Mouse (Mus musculus): ENCODE measurements around the gene Mal.

Gene Mal

DNA sequence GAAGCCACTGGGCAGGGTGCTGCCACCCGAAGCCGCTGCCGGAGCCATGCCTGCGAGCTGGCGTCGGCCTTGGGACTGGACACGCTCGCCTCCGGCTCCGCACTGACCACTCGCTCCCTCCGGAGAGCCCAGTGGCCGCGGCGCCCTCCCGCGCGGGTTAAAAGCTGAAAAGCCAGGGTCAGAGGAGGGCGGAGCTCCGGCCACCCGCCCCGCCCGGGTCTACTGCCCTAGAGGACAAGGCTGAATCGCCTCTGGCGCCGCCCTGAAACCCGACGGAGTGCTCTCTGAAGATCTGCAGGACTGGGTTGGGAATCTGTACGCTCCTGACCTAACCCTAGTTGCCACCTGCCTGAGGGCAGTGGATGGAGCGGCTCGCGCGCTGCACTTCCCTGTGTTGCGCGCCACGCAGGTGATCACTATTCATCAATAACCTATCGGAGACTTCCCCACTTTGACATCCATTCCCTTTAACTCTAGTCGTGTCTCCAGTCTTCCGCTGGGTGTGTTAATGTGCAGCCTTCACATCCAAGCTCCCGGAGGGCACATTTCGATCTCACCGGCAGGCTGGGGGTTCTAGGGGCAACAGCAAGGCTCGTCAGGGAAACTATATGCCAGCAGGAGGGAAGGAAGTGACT is at the start of gene Mal:
Mal (minus strand) TSS at position 610 of the 635 bp plus-strand sequence.
- no peak for DNase-seq (ENCODE audit: extremely low read depth, low read depth)

DNA sequence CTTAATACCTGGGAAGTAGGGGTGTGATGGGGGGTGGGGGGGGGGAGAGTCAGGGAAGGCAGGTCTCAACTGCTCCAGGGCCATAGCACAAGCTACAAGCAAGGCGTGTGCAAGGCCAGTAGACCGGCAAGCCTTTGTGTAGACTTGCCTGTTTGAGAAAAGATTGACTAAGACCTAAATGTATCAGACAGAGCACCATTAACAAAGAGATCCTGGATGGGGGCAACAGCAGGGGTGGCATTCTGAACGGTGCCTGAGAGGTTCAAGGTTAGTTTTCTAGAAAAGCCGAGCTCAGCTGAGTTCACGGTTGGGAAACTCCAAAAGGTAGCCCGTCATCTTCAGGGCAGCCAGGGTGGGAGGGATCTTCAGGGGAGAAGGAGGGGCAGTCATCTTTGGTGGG is 48.8 kb upstream of the Mal start:
- DNase-seq (ENCODE audit: extremely low read depth, low read depth) = no peak

DNA sequence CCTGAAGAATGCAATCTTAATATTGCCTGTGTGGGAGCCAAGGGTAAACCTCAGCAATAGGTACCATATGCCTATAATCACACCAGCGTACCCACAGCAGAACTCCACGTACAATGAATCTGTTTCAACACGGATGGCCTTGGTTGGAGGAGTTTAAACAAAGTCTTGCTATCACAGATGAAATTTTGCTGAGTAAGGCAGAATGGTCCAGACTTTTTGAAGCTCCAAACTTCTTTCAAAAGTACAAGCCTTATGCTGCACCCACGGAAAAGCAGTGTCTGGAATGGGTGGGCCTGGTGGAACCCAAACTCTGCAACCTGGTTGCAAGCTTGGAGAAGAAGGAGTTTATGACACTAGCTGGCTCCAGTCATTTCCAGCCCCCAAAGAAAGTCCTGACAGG is 32.7 kb upstream of the Mal start:
- DNase-seq (ENCODE audit: extremely low read depth, low read depth) = no peak

DNA sequence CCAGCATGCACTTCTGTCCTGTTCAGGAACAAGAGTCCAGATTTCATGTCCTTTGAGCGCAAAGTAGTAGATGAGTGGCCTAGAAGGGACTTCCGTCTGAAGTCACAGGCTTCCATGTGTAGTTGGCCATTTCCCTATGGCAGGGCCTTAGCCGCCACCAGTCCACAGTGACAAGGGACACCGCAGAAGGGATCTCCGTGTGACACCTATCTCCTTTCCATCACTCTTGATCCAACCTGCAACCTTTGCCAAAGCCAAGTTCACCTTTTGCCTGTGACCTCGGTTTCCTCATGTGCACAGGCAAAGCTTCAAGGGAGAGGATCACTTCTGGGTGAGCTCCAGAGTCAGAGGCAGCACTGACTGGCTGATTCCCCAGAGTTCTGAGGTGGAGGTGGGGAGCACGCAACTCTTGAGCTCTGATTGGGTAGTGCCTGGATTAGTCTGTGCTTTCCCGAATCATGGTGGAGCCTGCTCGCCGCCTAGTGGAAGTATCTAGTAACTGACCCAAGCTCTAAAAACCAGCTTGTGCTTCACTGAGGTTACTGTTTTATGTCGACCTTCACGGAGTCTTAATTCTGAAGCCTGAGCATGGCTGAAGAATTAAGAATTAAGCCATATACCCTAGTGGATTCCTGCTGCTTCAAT is 27.3 kb upstream of the Mal start:
- DNase-seq (ENCODE audit: extremely low read depth, low read depth) = peak; percentile 84

DNA sequence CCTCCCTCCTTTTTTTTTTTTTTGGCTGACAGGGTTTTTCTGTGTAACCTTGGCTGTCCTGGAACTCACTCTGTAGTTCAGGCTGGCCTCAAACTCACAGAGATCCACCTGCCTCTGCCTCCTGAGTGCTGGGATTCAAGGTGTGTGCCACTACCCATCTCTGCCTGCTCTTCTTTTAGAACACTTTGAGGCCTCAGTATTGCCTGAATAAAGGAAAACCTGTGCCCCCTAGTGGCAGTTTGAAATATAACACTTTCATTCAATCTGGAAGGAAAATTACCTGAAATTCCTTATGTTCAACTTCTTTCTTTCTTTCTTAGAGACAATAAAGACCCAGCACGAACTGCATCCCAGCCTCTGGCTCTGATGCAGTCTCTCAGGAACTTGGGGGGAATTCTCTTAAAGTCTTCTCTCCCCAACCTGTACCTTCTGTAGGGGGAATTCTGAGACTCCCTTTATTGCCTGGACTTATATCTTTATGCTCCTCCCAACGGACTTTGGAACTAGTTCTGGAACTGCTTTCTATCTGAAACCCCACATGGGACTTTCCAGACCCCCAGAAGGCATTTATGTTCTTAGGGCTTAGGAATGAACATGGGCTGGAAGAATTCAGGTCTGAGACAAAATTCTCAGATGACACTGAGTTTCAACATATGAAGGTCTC is 11.5 kb upstream of the Mal start:
- peak; percentile 17 for DNase-seq (ENCODE audit: extremely low read depth, low read depth)

DNA sequence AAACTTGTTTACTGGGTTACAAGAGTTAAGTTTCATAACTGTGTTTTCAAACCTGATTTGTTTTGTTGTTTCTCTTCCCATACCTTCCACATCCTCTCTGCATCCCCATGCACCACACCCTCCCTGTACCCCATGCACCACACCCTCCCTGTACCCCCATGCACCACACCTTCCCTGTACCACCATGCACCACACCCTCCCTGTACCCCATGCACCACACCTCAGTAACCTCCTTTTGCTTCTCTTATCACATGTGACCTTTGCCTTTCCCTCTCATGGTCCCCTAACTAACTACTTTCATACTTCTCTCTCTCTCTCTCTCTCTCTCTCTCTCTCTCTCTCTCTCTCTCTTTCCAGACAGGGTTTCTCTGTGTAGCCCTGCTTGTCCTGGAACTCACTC is 10.5 kb upstream of the Mal start:
- no peak for DNase-seq (ENCODE audit: extremely low read depth, low read depth)

DNA sequence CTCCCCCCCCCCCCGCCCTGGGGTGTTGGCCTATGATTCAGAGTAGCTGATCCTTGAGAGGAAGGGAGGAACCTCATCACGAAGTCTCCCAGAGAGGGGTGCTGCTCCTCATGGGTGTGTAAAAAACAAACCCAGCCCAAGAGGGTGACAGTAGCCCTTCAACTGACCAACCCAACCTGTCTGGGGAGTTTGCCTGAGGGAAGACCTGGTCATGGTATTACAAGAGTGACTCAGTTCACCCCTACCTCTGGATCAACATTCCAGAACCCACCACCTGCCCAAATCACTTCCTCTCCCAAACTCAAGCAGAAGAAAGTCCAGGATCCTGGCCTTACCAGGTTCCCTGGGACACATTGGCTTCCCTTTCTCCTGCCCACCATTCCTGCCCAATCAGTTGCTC is 6.2 kb upstream of the Mal start:
- DNase-seq (ENCODE audit: extremely low read depth, low read depth) = no peak

DNA sequence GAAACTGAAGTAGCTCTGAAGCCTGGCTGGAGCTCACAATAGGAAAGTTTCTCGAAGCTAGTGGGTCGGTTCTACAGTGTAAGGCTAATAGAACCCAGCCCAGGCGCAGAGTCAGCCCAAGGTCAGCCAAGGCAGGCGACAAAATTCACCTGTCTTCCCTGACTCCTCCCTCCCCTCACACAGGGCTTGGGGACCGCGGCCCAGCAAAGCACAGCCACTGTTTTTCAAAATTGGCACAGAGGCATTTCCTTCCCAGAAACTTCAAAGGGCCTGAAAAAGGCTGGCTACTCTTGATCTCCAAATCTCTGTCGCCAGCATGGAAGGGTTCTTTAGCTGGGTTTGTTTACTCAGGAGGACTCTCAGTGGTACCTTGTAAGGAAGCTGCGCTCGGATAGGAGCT is 1.1 kb downstream of the Mal start:
- DNase-seq (ENCODE audit: extremely low read depth, low read depth) = no peak

DNA sequence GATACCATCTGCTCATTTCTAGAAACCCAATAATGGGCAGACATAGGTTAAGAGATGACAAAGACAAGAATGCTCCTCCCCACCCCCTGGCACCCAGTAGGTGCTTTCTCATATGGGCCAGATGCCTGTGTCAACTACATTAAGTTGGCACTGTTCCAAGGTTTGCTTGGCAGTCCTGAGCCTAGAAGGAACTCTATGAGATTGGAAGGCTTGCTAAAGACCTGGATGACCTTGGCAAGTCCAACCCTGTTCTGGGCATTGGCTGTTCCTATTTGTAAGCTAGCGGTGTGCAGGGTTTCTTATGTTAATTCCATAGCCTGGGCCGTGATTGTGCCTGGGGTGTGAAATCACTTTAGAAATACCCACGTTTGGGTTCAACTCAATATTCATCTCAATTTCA is 1.7 kb downstream of the Mal start:
- no peak for DNase-seq (ENCODE audit: extremely low read depth, low read depth)

DNA sequence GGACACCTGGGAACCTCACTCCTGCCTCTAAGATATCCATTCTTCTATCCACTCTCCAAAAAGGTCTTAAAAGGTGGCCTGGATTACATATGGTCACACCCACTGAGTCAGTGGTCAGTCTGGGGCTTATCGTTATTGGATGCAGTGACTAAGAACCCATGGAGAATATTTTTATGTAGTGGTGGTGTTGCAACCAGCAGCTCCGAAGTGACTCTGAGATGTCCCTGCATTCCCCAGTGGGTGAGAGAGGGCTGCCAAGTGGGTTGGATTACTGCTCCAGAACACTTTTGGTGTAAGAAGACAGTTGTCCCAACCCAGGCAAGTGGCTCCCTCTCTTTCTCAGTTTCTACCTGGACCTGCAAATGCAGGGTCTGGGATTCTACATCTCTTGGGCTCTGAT is 3.7 kb downstream of the Mal start:
- no peak for DNase-seq (ENCODE audit: extremely low read depth, low read depth)

DNA sequence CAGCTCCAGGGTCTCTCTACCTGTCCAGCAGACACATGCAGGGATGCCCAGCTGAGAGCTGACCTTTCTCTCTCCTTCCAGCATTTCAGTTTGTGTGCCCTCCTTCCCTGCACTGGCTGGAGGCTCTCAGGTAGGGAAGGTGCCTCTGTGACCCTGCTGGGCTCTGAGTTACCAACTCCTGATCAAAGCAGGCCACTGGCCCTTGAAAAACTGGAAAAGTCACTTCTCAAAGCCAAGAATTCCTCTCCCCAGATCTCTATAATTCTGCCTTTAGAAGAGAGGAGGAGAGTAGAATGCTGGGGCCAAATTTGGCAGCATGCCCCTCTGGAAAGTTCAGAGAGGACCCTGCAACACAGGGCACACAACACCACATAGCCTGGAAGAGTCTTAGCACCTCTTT is 4.2 kb downstream of the Mal start:
- DNase-seq (ENCODE audit: extremely low read depth, low read depth) = no peak

DNA sequence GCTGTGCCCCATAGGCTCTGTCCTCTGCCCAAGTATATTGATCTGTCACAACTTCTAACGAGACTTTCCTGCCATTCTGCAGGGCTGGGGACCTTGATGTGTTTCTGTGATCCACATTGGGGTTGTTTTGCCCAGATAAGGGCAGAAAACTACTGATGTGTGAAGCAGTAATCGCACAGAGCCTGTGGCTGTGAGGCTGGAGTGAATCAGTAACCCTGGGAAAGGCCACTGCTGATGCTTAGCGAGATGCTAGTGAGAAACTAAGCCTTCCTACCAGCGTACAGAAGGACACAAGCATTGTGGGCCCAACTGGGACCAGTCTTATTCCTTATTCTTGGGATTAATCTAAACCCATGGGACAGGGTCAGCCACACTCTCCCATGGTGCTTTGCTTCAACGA is 4.9 kb downstream of the Mal start:
- no peak for DNase-seq (ENCODE audit: extremely low read depth, low read depth)

DNA sequence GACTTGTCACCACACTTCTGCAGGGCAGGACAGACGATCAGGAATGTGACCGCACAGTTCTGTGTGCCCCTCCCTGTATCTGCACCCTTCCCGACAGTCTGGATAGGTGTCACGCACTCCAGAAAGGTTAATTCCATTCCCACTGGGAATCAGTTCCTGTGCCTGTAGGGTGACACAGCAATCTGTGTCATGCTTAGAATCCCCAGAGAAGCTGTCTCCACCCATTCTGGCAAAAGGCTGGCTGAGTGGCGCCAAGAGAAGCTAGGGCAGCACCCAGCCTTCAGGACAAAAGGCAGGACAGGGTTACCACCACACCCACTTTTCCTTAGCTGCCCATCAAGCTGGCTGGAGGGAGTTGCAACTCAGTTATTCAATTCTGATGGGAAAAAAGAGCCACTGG is 6.6 kb downstream of the Mal start:
- no peak for DNase-seq (ENCODE audit: extremely low read depth, low read depth)

DNA sequence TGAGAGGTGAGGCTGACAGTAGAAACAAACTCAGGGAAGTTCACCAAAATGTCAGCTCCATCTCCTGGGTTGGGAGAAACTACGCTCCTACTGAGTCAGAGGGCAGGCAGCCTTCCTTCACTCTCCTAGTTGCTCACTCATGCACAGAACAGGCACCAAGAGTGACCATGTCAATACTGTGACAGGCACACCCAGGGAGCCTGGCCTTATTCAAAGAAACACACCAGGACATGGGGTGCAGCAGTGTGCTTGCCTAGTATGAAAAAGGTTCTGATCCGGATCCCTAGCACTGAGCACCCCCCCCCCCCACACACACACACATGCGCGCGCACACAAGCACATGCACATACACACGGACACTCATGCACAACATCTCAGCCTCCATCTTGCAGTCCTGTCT is 8.3 kb downstream of the Mal start:
- no peak for DNase-seq (ENCODE audit: extremely low read depth, low read depth)

DNA sequence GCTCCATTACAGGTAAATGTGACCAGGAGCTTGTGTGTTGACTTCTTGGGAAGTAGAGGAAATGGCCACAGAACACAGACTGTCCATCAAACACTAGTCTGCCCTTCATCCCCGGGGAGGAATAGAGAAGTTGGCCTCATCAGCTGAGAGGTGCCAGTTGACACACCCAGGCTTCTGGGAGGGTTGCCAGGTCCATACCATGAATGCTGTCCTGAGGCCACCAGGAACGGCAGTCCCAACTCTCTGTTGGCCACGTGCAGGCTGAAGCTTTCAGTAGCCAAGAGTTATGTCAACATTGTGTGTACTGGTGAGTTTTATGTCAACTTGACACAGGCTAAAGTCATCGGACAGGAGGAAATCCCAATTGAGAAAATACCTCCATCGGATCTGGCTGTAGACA is 9.6 kb downstream of the Mal start:
- no peak for DNase-seq (ENCODE audit: extremely low read depth, low read depth)

DNA sequence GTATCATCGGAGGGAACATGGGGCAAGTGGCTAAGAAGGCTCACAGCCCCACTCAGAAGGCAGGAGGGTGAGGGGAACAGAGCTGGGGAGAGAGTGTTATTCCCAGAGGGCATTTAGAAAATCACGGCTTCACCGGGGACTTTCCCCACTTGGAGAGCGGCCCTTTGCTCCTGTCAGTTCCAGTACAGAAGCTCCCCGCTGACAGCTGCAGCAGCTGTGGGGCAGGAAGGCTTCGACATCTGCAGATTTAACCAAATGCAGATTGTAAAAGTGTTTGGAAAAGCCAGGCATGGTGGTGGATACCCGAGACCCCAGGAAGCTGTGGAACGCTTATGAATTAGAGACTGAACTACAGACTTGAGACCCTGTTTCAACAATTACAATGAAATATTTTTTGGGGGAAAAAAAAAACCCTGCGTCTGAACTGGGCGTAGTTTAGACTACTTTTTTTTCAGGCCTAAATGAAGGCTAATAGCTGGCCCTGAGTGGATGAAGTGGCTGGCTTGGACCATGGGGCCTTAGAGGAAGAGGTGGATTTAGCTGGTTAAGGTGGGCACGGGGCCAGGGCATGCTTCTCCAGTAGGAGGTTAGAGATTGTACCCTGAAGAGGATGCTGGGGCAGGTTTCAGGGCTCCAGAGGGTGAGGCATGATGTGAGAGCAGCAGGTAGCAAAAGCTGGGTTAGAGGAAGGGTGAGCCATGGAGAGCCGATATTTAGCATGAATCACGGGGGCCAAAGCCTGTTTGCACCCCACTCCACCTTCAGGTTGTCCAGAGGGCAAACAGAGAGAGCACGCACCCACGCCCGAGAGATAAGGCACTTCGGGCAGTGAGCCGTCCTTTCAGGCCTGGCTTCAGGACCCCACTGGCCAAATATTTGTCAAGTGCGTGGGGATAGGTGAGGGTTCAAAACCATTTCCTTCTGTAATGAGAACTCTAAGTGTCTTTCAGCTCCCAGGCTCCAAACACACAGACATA is 12.5 kb downstream of the Mal start:
- DNase-seq (ENCODE audit: extremely low read depth, low read depth) = no peak

DNA sequence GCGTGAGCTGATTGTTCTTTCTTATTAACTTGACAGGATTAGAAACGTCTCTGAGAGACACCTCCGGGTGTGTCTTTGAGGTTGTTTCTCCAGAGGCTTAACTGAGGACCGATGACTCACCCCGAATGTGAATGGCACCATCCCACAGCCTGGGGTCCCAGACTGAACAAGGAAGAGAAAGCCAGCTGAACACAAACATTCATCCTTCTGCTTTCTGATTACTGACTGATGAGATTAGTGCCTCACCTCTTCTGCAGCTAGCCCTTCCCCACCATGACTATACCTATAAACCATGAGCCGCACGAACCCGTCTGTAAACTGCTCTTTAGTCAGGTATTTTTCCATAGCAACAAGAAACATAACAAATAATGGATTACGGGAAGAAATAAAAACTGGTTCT is 17.5 kb downstream of the Mal start:
- DNase-seq (ENCODE audit: extremely low read depth, low read depth) = no peak

DNA sequence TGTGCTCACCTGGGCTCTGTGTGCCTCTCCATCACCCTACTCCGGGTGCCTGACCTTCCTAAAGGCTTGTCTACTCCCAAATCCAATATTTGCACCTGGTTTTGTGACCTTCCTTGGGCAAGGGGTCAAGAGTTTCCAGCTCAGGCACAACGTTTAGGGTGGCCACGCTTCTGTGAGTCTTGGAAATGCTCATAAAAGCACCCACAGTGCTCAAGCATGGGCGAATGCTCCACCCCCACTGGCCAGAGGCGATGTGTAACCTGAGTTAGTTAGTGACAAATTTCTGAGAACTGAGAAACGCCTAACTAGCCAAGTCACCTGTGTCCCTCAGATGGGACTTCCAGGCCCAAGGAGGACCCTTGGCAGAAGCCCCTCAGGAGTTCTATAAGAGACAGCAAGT is 20.9 kb downstream of the Mal start:
- DNase-seq (ENCODE audit: extremely low read depth, low read depth) = no peak

DNA sequence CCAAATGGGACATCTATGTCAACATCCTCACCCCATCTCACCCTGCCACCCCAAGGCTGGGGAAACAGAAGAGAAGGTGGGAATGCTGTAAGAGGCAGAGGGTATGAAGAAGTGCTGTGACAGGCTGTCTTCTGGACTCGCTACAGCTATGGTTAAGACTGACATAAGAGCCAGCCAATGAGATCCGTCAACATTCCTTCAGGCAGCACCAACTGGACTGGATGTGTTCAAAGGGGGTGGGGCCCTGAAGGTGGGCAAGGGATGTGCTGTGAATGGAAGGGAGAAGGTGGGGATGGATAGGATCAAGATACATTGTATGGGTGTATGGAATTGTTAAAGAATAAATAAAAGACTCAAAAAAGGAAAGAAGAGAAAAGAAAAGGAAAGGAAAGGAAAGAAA is 23.9 kb downstream of the Mal start:
- DNase-seq (ENCODE audit: extremely low read depth, low read depth) = no peak

DNA sequence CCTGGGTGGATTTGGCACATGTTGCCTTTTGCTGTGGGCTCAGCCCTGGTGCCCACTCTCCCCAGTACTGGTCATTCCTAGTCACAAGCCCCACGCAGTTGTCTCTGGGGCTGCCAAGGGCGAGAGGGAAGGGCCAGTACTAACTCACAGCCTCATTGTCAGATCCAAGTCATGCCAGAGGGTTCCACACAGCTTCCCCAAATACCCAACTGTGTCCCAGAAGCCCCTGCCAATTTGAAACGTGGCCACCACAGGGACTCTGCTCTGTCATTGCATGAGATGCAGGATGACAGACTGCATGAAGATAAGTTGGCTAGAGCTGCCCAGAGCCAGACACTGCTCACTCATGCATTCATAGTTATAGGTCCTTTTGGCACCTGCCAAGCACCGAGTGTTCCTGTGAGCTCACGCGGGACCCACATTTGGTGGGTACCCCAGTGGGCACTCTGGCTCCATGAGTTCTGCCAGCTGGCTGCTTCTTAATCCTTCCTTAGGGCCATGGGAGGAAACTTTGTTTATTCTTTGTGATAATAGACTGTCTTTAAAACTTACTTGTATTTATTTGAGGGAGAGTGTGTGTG is 28.4 kb downstream of the Mal start:
- no peak for DNase-seq (ENCODE audit: extremely low read depth, low read depth)

DNA sequence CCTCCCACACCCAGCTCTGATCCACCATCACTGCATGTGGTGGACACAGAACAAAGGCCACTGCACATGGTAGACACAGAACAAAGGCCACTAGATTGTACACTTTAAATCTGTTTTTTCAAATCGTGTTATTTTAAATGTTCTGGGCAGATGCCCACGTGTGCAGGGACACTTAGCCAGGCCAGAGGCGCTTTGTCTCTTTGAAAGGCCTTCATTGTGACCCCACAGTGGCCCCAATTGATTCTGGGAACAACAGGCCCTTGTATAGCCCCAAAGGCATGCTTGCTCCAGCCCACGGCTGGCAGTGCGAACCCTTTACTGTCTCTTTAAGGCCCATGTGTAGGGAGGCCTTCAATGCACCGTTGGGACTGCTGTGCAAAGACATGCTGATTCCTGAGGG is 29.1 kb downstream of the Mal start:
- DNase-seq (ENCODE audit: extremely low read depth, low read depth) = no peak

DNA sequence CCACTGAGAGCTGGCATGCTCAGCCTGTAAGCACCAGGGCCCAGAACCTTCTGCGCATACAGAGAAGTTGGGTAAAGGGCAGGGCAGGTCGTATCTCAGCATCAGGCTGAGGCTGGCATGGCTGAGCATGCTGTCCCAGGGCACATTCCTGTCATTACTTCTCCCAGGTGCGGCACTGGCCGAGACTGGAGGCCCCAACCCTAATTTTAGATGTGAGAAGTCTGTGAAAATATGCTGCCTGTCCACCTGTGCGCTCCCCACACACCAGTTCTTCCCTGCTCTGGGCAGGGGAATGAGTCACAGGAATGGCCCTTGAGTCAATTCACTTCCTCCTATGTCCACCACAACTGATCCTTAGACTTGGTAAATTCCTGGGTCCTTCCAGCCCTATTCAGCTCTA is 30.8 kb downstream of the Mal start:
- no peak for DNase-seq (ENCODE audit: extremely low read depth, low read depth)

All from MEL-GATA-1-ER (cell line).